Mouse (Mus musculus) embryonic stem cell, embryonic (primary cell): ENCODE measurements around the gene Slc5a1.

Source experiments
- CTCF ChIA-PET, 4 experiments: fragments of 300-600 bp in 2 of 4; fragments of 350-600 bp in 2 of 4; sonication (Branson Sonifier 250); formaldehyde crosslinking; loops; one replicate each; lab custom pipeline; 2022; ENCODE audit warnings: inconsistent platforms in 2 of 4; lab: Charles Lee
- POLR2A ChIA-PET, 4 experiments: fragments of 300-600 bp in 2 of 4; fragments of 350-600 bp in 2 of 4; sonication (Branson Sonifier 250); formaldehyde crosslinking; loops; one replicate each; lab custom pipeline; 2022; ENCODE audit warnings: antibody characterized with exemption in 4 of 4, inconsistent platforms in 1 of 4; lab: Charles Lee

The Slc5a1 gene

GRCm38 (mm10) chr5:33134132-33134531 lies 30.1 kb downstream of the Slc5a1 start:
- ChIA-PET CTCF (interaction anchor here in 1 of 4 experiments (2.2 kb wide), 1 partner anchor 9 kb away, joined by 8 read pairs; no protein-coding TSS in a partner anchor), POLR2A (interaction anchor here in 1 of 4 experiments (1.1 kb wide), 1 partner anchor 27 kb away, joined by 3 read pairs; no protein-coding TSS in a partner anchor)

GRCm38 (mm10) chr5:33135611-33136010 lies 31.6 kb downstream of the Slc5a1 start:
- CTCF ChIA-PET = interaction anchor here in 2 of 4 experiments (0.6 to 2.2 kb wide), 4 partner anchors 8 to 407 kb away, joined by 3 to 8 read pairs (median 3); no protein-coding TSS in a partner anchor
- POLR2A ChIA-PET = interaction anchor here in 2 of 4 experiments (0.7 to 0.8 kb wide), 2 partner anchors 9 to 102 kb away, joined by 3 to 4 read pairs; no protein-coding TSS in a partner anchor

DNA sequence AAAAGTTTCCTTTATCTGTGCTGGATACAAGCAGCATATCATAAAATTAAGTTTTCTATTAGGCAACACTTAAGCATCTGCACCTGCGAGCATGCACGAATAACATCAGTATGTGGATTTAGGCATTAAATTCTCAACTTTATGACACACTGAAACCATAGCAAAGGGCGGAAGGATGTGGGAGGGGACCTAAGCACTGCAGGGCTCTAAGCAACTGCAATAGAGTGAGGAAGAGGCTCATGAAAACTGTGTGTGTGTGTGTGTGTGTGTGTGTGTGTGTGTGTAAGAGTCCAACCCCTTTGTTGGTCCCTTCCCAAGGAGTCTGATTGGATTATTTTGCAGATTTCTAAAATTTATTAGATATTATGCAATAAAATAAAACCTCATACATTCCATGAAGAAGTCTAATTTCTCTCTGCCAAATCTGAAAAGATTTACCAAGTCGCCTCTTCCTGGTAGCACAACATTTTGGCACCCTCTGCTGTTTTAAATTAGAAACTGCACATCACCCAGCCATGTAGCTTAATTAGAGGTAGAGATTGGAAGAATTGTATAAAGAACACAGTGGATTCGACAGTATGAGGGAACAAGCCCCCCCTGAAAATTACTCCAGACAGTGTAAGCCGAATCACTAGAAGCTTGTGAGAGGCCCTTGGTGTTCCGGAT lies 38.9 kb downstream of the Slc5a1 start:
- CTCF ChIA-PET = interaction anchor here (0.6 to 3.6 kb wide), 37 partner anchors 9 to 604 kb away, joined by 3 to 57 read pairs (median 4); no protein-coding TSS in a partner anchor
- POLR2A ChIA-PET = interaction anchor here in 3 of 4 experiments (0.9 to 2.7 kb wide), 11 partner anchors 35 to 109 kb away, joined by 3 to 19 read pairs (median 4); partner anchors contain the start of gene Spon2 (in 2 of the 3)

GRCm38 (mm10) chr5:33144025-33144424 lies 40.0 kb downstream of the Slc5a1 start:
- ChIA-PET POLR2A (interaction anchor here in 2 of 4 experiments (0.6 to 2.7 kb wide), 9 partner anchors 8 to 1011 kb away, joined by 3 to 19 read pairs (median 4); partner anchors contain the start of gene Spon2 (in 1 of the 2)), CTCF (interaction anchor here (0.5 to 3.6 kb wide), 29 partner anchors 9 to 250 kb away, joined by 3 to 57 read pairs (median 6); no protein-coding TSS in a partner anchor)

- ChIA-PET CTCF (no interaction called here), POLR2A (interaction anchor here in 3 of 4 experiments (0.5 to 0.7 kb wide), 3 partner anchors 13 to 481 kb away, joined by 3 to 13 read pairs (median 5); no protein-coding TSS in a partner anchor)
These were observed 42.8 kb downstream of the Slc5a1 start for GRCm38 (mm10) chr5:33146837-33147236.

GRCm38 (mm10) chr5:33147691-33148090 lies 43.7 kb downstream of the Slc5a1 start:
- CTCF ChIA-PET = interaction anchor here in 1 of 4 experiments (0.6 kb wide), 1 partner anchor 13 kb away, joined by 3 read pairs; no protein-coding TSS in a partner anchor
- POLR2A ChIA-PET = no interaction called here

GRCm38 (mm10) chr5:33193567-33193966 lies 89.5 kb downstream of the Slc5a1 start:
- ChIA-PET CTCF (no interaction called here), POLR2A (no interaction called here)

DNA sequence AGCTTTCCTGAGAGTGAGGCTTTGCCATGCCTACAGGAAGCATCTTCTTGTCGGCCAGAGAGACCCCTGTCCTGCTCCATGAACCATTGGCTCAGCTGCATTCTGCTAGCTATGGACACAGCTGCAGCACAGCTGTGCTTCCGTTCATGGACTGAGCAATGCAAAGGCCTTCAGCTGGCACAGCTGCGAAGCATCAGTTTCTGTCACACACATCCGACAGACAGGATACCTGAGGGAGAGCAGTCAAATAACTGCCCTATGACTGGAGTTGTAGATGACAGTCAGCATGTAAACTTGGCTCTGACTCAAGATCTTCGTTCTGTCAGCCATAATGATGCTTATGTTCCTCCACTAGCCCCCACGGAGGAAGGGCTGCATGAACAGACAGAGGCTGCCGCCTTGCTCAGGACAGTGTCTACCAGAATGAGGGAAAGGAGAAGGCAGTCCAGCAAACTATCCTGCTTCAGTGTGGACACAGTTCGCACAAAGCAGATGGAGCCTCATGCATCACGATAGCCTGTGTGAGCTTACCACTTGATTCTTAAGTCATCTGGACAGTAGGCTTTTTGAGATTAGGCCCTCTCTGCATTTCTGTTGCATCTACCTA lies 91.3 kb downstream of the Slc5a1 start:
- CTCF ChIA-PET = interaction anchor here in 1 of 4 experiments (0.5 kb wide), 1 partner anchor 160 kb away, joined by 4 read pairs; no protein-coding TSS in a partner anchor

GRCm38 (mm10) chr5:33200071-33200470 lies 96.1 kb downstream of the Slc5a1 start:
- POLR2A ChIA-PET = no interaction called here
- CTCF ChIA-PET = interaction anchor here (0.6 to 0.7 kb wide), 5 partner anchors 17 to 459 kb away, joined by 3 to 6 read pairs (median 3); no protein-coding TSS in a partner anchor

More for the DNA sequence above, 91.3 kb downstream of the Slc5a1 start:
- POLR2A ChIA-PET = no interaction called here

GRCm38 (mm10) chr5:33201697-33202096 lies 97.7 kb downstream of the Slc5a1 start:
- ChIA-PET POLR2A (no interaction called here), CTCF (no interaction called here)

DNA sequence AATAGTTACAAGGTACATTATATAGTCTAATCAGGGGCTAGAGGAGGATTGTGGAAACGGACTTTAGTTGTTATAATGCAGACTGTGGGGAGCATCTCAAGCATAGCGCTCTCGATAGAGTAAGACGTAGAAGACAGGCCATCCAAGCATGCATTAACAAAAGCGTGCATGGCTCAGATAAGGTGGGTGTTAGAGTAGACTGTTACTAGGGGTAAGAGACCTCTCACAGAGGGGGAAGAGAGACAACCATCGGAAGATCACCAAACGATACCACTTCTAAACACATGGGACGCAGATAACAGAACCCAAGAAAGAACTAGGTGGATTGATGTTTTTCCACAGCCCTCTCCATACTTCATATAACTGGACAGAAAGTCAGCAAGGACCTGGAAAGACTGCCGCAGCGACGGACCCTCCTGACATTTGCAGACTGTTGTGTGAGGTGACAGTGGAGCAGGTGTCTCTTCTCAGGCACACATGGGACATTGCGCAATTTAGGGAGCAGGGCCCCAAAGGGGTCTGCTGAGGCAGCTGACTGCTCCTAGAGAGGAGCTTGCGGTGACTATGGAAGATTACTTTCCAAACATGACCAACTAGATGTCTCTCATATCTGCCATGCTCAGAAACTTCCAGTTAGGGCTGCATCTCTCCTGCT lies 98.6 kb downstream of the Slc5a1 start:
- POLR2A ChIA-PET = interaction anchor here in 1 of 4 experiments (0.7 kb wide), 1 partner anchor 223 kb away, joined by 3 read pairs; no protein-coding TSS in a partner anchor
- CTCF ChIA-PET = no interaction called here

GRCm38 (mm10) chr5:33203171-33203565 lies 99.1 kb downstream of the Slc5a1 start:
- ChIA-PET CTCF (no interaction called here), POLR2A (no interaction called here)

DNA sequence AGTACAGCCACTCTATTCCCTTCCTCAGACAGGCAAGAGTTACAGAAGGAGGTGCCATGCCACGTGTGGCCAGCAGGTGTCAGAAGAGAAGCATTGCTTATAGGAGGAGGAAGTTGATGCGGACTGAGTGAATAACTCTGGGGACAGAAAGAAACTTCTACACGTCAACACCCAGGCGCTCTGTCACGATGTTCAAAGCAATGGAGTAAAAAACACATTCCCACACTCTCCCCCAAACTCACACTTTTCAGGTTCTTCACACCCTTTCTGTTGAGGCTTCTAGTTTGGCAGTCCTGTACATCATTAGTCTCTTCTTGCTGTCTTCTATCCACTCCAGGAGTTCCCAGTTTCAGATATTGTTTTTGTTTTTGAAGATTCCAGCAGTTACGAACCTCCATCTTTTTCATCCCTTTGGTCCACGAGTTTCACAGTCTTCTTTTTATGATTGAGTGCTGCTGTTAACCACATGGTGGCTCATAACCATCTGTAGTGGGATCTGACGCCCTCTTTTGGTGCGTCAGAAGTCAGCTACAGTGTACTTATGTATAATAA lies 99.7 kb downstream of the Slc5a1 start:
- CTCF ChIA-PET = interaction anchor here in 3 of 4 experiments (0.6 to 1.3 kb wide), 3 partner anchors 21 to 145 kb away, joined by 3 read pairs; no protein-coding TSS in a partner anchor

DNA sequence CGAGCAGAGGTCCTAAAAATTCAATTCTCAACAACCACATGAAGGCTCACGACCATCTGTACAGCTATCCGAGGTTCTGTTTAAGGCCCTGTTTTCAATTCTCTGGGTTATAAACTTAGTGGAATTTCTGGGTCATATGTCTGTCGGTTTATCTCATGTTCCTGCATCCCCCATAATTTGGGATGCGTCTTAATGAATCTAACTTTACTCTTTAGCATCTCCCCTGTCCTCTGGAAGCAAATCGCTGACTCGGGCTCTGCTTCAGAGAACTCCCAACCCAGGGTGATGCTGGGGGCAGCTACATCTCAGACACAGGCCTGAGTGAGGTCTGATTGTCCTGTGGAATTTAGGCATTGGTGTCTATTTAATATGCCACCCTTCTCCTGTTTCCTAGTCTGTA lies 100.3 kb downstream of the Slc5a1 start:
- ChIA-PET POLR2A (interaction anchor here in 2 of 4 experiments (0.6 to 1.2 kb wide), 2 partner anchors 43 to 273 kb away, joined by 3 read pairs; no protein-coding TSS in a partner anchor), CTCF (interaction anchor here in 3 of 4 experiments (0.5 to 1.3 kb wide), 4 partner anchors 20 to 534 kb away, joined by 3 read pairs; no protein-coding TSS in a partner anchor)

More for the DNA sequence above, 99.7 kb downstream of the Slc5a1 start:
- POLR2A ChIA-PET = interaction anchor here in 1 of 4 experiments (1.2 kb wide), 1 partner anchor 43 kb away, joined by 3 read pairs; no protein-coding TSS in a partner anchor

DNA sequence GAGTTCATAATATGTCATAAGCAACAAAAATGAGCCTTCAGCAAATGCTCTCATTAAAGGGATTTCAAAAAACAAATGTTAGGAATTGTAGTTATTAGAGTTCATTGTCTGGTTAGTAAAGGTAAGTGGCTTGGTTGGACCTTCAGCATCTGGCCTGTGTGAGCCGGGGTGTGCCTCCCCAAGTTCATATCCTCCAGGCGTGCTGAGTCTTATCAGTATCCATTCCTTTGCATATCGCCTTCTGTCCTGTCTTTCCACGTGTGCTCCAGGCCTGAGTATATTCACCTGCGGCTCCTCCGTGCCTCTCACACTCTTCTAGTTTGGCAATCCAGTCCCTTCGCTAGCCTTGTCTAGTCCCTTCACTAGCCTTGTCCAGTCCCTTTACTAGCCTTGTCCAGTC lies 102.3 kb downstream of the Slc5a1 start:
- ChIA-PET POLR2A (no interaction called here), CTCF (no interaction called here)

GRCm38 (mm10) chr5:33207136-33207535 lies 103.1 kb downstream of the Slc5a1 start:
- POLR2A ChIA-PET = no interaction called here
- CTCF ChIA-PET = no interaction called here

- POLR2A ChIA-PET = interaction anchor here in 1 of 4 experiments (1.2 kb wide), 1 partner anchor 11 kb away, joined by 3 read pairs; no protein-coding TSS in a partner anchor
- CTCF ChIA-PET = no interaction called here
These were observed 104.7 kb downstream of the Slc5a1 start for GRCm38 (mm10) chr5:33208533-33209245.
